Mouse (Mus musculus): ENCODE measurements around the gene Uba7. TPM values are rescaled to one million over a fixed set of nuclear protein-coding genes. Genes with fewer than 3 reads are reported as not detected.

Uba7 gene
- total and polyA plus RNA-seq, 3 experiments = 18.1 to 44.1 TPM; not detected in 1

DNA sequence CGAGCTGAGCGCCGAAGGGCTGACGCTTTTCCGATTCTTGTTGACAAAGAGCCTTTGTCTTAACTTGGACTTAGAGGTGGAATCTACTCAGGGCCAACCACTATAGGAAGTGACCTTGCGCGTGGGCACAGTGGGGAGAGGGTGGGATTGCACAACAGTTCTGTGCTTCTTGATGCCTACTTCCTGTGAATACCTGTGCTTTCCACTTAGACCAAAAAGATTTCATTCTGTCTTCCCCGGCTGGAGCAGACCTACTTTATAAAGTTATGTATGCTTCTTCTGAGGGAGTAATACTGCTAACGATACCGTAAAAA is 25.4 kb upstream of the Uba7 start, which contains the start of gene Traip:
Gene Traip, plus strand, starts transcription at position 215 of the 314 bp plus-strand sequence.
- peak; percentile 61 for DNase-seq (ENCODE audit: low read depth, low spot score)
- H3K79me2 ChIP-seq (ENCODE audit: control insufficient read depth, insufficient read depth, low read length, poor library complexity) = peaks cover 31% of the 10 kb centered on the region
- H3K9ac ChIP-seq (ENCODE audit: control insufficient read depth, low read depth, low read length, poor library complexity, severe bottlenecking) = peak within 1 kb of the TSS; percentile 90
- peak within 1 kb of the TSS; percentile 85 to 96 for H3K4me3 ChIP-seq (ENCODE audit: control insufficient read depth in 1 of 2, insufficient read depth in 1 of 2, low read depth in 2 of 2, low read length in 2 of 2)
- H3K4me1 ChIP-seq (ENCODE audit: control insufficient read depth in 1 of 2, insufficient read depth in 2 of 2, low read length in 2 of 2) = peaks cover 0 to 13% of the 10 kb centered on the region in 2 experiments; a peak in 2 of 4 replicates
- H3K36me3 ChIP-seq (ENCODE audit: control insufficient read depth in 1 of 2, insufficient read depth in 2 of 2, low read length in 2 of 2) = peaks cover 0 to 12% of the 10 kb centered on the region in 2 experiments; a peak in 2 of 4 replicates
- no peaks in the 10 kb centered on the region for H3K9me3 ChIP-seq (replicated peaks; ENCODE audit: insufficient read depth, low read length)
- H3K27ac ChIP-seq (ENCODE audit: control insufficient read depth, low read depth, low read length) = peak within 1 kb of the TSS; percentile 71
- no peaks in the 10 kb centered on the region for H3K27me3 ChIP-seq (ENCODE audit: control insufficient read depth in 1 of 2, insufficient read depth in 2 of 2, low read length in 2 of 2)
- TF ChIP-seq SIN3A (IDR thresholded peaks at IDR 0.05; ENCODE audit: low read length) = 0 out of 2 replicates have a peak, but pooled peaks have one; percentile 32
- 0 out of 2 replicates have a peak, but pooled peaks have one; percentile 18 for TF ChIP-seq MXI1 (IDR thresholded peaks at IDR 0.05; ENCODE audit: low read depth, low read length)
- no peak for TF ChIP-seq POLR2A (IDR thresholded peaks at IDR 0.05; ENCODE audit: control insufficient read depth in 1 of 2, insufficient read depth in 1 of 2, low read depth in 1 of 2, low read length in 2 of 2, poor library complexity in 1 of 2)
- no peak for TF ChIP-seq SMC3 (IDR thresholded peaks at IDR 0.05; ENCODE audit: low read depth, low read length)

GRCm38 (mm10) chr9:107950460-107951355 is 24.6 kb upstream of the Uba7 start:
- Histone ChIP-seq H3K4me3 (ENCODE audit: control insufficient read depth in 1 of 2, insufficient read depth in 1 of 2, low read depth in 2 of 2, low read length in 2 of 2) (peak overlapping the region; percentile 85 to 96), H3K9me3 (replicated peaks; ENCODE audit: insufficient read depth, low read length) (no peaks in the 10 kb centered on the region), H3K9ac (ENCODE audit: control insufficient read depth, low read depth, low read length, poor library complexity, severe bottlenecking) (peak overlapping the region; percentile 90), H3K27ac (ENCODE audit: control insufficient read depth, low read depth, low read length) (peak overlapping the region; percentile 71), H3K36me3 (ENCODE audit: control insufficient read depth in 1 of 2, insufficient read depth in 2 of 2, low read length in 2 of 2) (peaks cover 4 to 12% of the 10 kb centered on the region in 2 experiments; a peak in 2 of 4 replicates), H3K79me2 (ENCODE audit: control insufficient read depth, insufficient read depth, low read length, poor library complexity) (peaks cover 33% of the 10 kb centered on the region), H3K4me1 (ENCODE audit: control insufficient read depth in 1 of 2, insufficient read depth in 2 of 2, low read length in 2 of 2) (peaks cover 0 to 13% of the 10 kb centered on the region in 2 experiments; a peak in 2 of 4 replicates), H3K27me3 (ENCODE audit: control insufficient read depth in 1 of 2, insufficient read depth in 2 of 2, low read length in 2 of 2) (no peaks in the 10 kb centered on the region)
- DNase-seq (ENCODE audit: low read depth, low spot score) = peak; percentile 95
- TF ChIP-seq MAFK (IDR thresholded peaks at IDR 0.05; ENCODE audit: borderline replicate concordance, low read depth, low read length) (no peak), POLR2AphosphoS5 (IDR thresholded peaks at IDR 0.05; ENCODE audit: borderline replicate concordance, low read depth, low read length) (no peak), GATA1 (IDR thresholded peaks at IDR 0.05; ENCODE audit: low read depth, low read length) (peak; percentile 84), ZNF384 (IDR thresholded peaks at IDR 0.05; ENCODE audit: low read depth, low read length) (no peak), MYB (IDR thresholded peaks at IDR 0.05; ENCODE audit: low read depth, low read length) (no peak), NELFE (IDR thresholded peaks at IDR 0.05; ENCODE audit: low read depth, low read length) (peak; percentile 95), ZC3H11A (IDR thresholded peaks at IDR 0.05; ENCODE audit: low read depth, low read length) (no peak), MXI1 (IDR thresholded peaks at IDR 0.05; ENCODE audit: low read depth, low read length) (peak; percentile 91), EP300 (IDR thresholded peaks at IDR 0.05; ENCODE audit: low read depth in 1 of 2, low read length in 2 of 2) (no peak; a peak in 1 of 4 replicates), TCF12 (IDR thresholded peaks at IDR 0.05; ENCODE audit: low read depth, low read length) (peak; percentile 58), POLR2A (IDR thresholded peaks at IDR 0.05; ENCODE audit: control insufficient read depth in 1 of 2, insufficient read depth in 1 of 2, low read depth in 1 of 2, low read length in 2 of 2, poor library complexity in 1 of 2) (peak; percentile 67 to 94; a peak in 2 of 4 replicates), USF2 (IDR thresholded peaks at IDR 0.05; ENCODE audit: borderline replicate concordance in 1 of 2, insufficient read depth in 1 of 2, low read depth in 1 of 2, low read length in 2 of 2) (no peak), HCFC1 (IDR thresholded peaks at IDR 0.05; ENCODE audit: low read depth, low read length) (peak; percentile 91), RAD21 (IDR thresholded peaks at IDR 0.05; ENCODE audit: low read depth, low read length) (no peak), CHD1 (IDR thresholded peaks at IDR 0.05; ENCODE audit: low read depth, low read length) (no peak), GABPA (IDR thresholded peaks at IDR 0.05; ENCODE audit: low read depth, low read length) (no peak), JUND (IDR thresholded peaks at IDR 0.05; ENCODE audit: low read depth, low read length) (no peak), MAZ (IDR thresholded peaks at IDR 0.05; ENCODE audit: low read depth, low read length) (0 out of 2 replicates have a peak, but pooled peaks have one; percentile 54), TAL1 (IDR thresholded peaks at IDR 0.05; ENCODE audit: low read length) (no peak), MYC (IDR thresholded peaks at IDR 0.05; ENCODE audit: low read depth, low read length) (peak; percentile 72; the same call in 1 of the 2 replicates), SIN3A (IDR thresholded peaks at IDR 0.05; ENCODE audit: low read length) (peak; percentile 98), CTCF (IDR thresholded peaks at IDR 0.05 in 2 of 3, conservative IDR thresholded peaks at IDR 0.05 in 1 of 3; ENCODE audit: control insufficient read depth in 1 of 3, insufficient read depth in 1 of 3, low read depth in 2 of 3, low read length in 3 of 3, poor library complexity in 1 of 3, severe bottlenecking in 1 of 3) (no peak), NRF1 (IDR thresholded peaks at IDR 0.05; ENCODE audit: insufficient read depth, low read depth, low read length, poor library complexity, severe bottlenecking) (no peak), BHLHE40 (IDR thresholded peaks at IDR 0.05; ENCODE audit: borderline replicate concordance, low read depth, low read length) (no peak), TBP (IDR thresholded peaks at IDR 0.05; ENCODE audit: low read depth, low read length) (peak; percentile 86), POLR2AphosphoS2 (IDR thresholded peaks at IDR 0.05; ENCODE audit: low read length) (peak; percentile 91), UBTF (IDR thresholded peaks at IDR 0.05; ENCODE audit: borderline replicate concordance, insufficient read depth, low read depth, low read length) (no peak)

Measured in MEL (cell line).